Comparison of ENCODE assay signal across 16 mouse cellular contexts in the genomic region with DNA sequence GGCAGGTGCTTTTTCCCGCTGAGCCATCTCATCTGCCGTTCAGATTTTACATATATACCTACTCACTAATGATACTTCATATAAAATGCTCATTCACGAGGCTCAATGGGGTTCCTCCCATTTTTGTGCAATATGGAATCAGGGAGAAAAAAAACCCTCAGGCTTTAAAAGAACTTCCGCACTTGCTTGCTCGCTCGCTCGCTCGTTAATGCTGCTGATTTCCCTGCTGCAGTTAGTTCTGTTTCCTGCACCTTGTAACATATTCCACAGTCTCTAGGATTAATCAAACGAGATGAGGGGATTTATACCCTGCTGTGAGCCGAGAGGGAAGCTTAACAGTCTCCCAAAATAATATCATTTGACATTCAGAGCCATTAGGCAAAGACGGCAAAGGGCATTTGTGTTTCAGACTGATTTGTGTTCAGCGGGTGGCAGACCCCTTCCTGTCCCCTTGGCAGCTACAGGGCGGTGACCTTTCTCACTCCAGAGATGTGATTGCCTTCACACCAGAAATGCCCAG.
A peak's percentile ranks its signal among the peaks of the same experiment; 100 is the strongest.
DNase-seq lines count a peak whose midpoint lies in the region; ATAC-seq and TF ChIP-seq lines count a peak whose summit lies in the region.
"Had no signal": no experiment of that assay in that cellular context is flagged by ENCODE, and none has a peak within 500 bp of the region (broad histone marks: within the 10 kb centered on the region; RNA-seq: fewer than 3 reads in every experiment).

No protein-coding gene starts in this region.

- no peak for TF ChIP-seq CTCF in brain, embryonic 14.5 days (IDR thresholded peaks at IDR 0.05; ENCODE audit: borderline replicate concordance, extremely low read depth, insufficient read depth, insufficient read length)
- no peak for TF ChIP-seq CTCF in forebrain, postnatal 0 days (IDR thresholded peaks at IDR 0.05; ENCODE audit: low read depth)
- TF ChIP-seq CTCF in gastrocnemius, adult 2 months (IDR thresholded peaks at IDR 0.05) = no peak
- no peak for TF ChIP-seq CTCF in lung, postnatal 0 days (IDR thresholded peaks at IDR 0.05)

- peak overlapping the region; percentile 57 for H3K27ac ChIP-seq in forebrain, postnatal 0 days (ENCODE audit: low read depth, low read length)
- H3K27ac ChIP-seq in midbrain, embryonic 11.5 days (ENCODE audit: low read depth, low read length) = no peak overlapping the region
- H3K27ac ChIP-seq in gastrocnemius, adult 2 months = no peak overlapping the region
- H3K27ac ChIP-seq in lung, postnatal 0 days (ENCODE audit: low read length) = no peak overlapping the region
- H3K27ac ChIP-seq: intestine, embryonic 15.5 days had no signal

- H3K9me3 ChIP-seq in forebrain, postnatal 0 days (ENCODE audit: low read length) = no peaks in the 10 kb centered on the region
- no peaks in the 10 kb centered on the region for H3K9me3 ChIP-seq in midbrain, embryonic 11.5 days (ENCODE audit: control insufficient read depth, low read length)
- no peaks in the 10 kb centered on the region for H3K9me3 ChIP-seq in lung, postnatal 0 days (ENCODE audit: low read length)
- H3K9me3 ChIP-seq: heart, embryonic 12.5 days; intestine, embryonic 15.5 days had no signal

- H3K9ac ChIP-seq in forebrain, postnatal 0 days = peak overlapping the region; percentile 10; the same call in 1 of the 2 replicates
- no peak overlapping the region; the same call in 1 of the 2 replicates for H3K9ac ChIP-seq in midbrain, embryonic 11.5 days (ENCODE audit: low read length)
- H3K9ac ChIP-seq in lung, postnatal 0 days (replicated peaks; ENCODE audit: low read depth) = no peak overlapping the region
- H3K9ac ChIP-seq: heart, embryonic 12.5 days; intestine, embryonic 15.5 days had no signal

- no peak for TF ChIP-seq POLR2A in brain, embryonic 14.5 days (IDR thresholded peaks at IDR 0.05; ENCODE audit: borderline replicate concordance, extremely low read depth, insufficient read depth, insufficient read length, poor library complexity, severe bottlenecking)

- TF ChIP-seq EP300 in lung, postnatal 0 days (IDR thresholded peaks at IDR 0.05) = no peak

- DNase-seq in embryo, embryonic 11 days = peak; percentile 37
- DNase-seq in embryo, embryonic 9.5 days (ENCODE audit: extremely low spot score) = no peak
- DNase-seq in brain, embryonic 14.5 days (ENCODE audit: low read depth) = peak; percentile 70
- peak; percentile 59 for DNase-seq in forebrain, postnatal 0 days
- DNase-seq in midbrain, embryonic 11.5 days (ENCODE audit: low spot score, missing footprints) = no peak
- DNase-seq in thymus, adult 18-20 months = no peak
- DNase-seq in gastrocnemius, adult 2 months = no peak
- DNase-seq in lung, postnatal 0 days (ENCODE audit: low spot score) = no peak
- DNase-seq: cerebellum, adult 9-10 months; layer of hippocampus, adult 9-11 months; lung, postnatal 14 days; right cerebral cortex, postnatal 14 days; thymus, postnatal 4 days had no signal

- ATAC-seq in forebrain, postnatal 0 days = no peak
- ATAC-seq in midbrain, embryonic 11.5 days (ENCODE audit: low FRiP score) = no peak
- ATAC-seq in lung, postnatal 0 days = no peak
- ATAC-seq: intestine, embryonic 15.5 days had no signal

- H3K4me1 ChIP-seq in forebrain, postnatal 0 days (ENCODE audit: insufficient read depth) = peaks cover 12% of the 10 kb centered on the region
- peaks cover 3% of the 10 kb centered on the region; the same call in 1 of the 2 replicates for H3K4me1 ChIP-seq in midbrain, embryonic 11.5 days (ENCODE audit: control insufficient read depth, insufficient read depth, low read length)
- no peaks in the 10 kb centered on the region for H3K4me1 ChIP-seq in lung, postnatal 0 days (ENCODE audit: insufficient read depth, low read depth, low read length)
- H3K4me1 ChIP-seq: intestine, embryonic 15.5 days had no signal

- H3K4me3 ChIP-seq in forebrain, postnatal 0 days (ENCODE audit: low read depth, low read length) = no peak overlapping the region
- H3K4me3 ChIP-seq in midbrain, embryonic 11.5 days (ENCODE audit: low read depth, low read length) = no peak overlapping the region
- H3K4me3 ChIP-seq in gastrocnemius, adult 2 months = no peak overlapping the region
- no peak overlapping the region for H3K4me3 ChIP-seq in lung, postnatal 0 days (ENCODE audit: low read depth, low read length)
- H3K4me3 ChIP-seq: heart, embryonic 12.5 days; intestine, embryonic 15.5 days had no signal

- H3K27me3 ChIP-seq in forebrain, postnatal 0 days (ENCODE audit: insufficient read depth, low read length) = no peaks in the 10 kb centered on the region
- H3K27me3 ChIP-seq in midbrain, embryonic 11.5 days (ENCODE audit: control insufficient read depth, insufficient read depth, low read length) = no peaks in the 10 kb centered on the region
- no peaks in the 10 kb centered on the region for H3K27me3 ChIP-seq in lung, postnatal 0 days (replicated peaks; ENCODE audit: insufficient read depth, low read length)
- H3K27me3 ChIP-seq: heart, embryonic 12.5 days; intestine, embryonic 15.5 days had no signal

- H3K36me3 ChIP-seq in forebrain, postnatal 0 days (ENCODE audit: insufficient read depth) = no peaks in the 10 kb centered on the region
- no peaks in the 10 kb centered on the region for H3K36me3 ChIP-seq in midbrain, embryonic 11.5 days (ENCODE audit: control insufficient read depth, insufficient read depth, low read length)
- H3K36me3 ChIP-seq in lung, postnatal 0 days (ENCODE audit: insufficient read depth, low read length) = no peaks in the 10 kb centered on the region
- H3K36me3 ChIP-seq: G1E; heart, embryonic 12.5 days; intestine, embryonic 15.5 days had no signal

- WGBS in forebrain, postnatal 0 days = 10% methylated on average over 13 of the region's 13 CpGs
- 31% methylated on average over 13 of the region's 13 CpGs for WGBS in midbrain, embryonic 11.5 days
- 61% methylated on average over 13 of the region's 13 CpGs for WGBS in lung, postnatal 0 days

- peak overlapping the region; percentile 15; the same call in 1 of the 2 replicates for H3K4me2 ChIP-seq in forebrain, postnatal 0 days (ENCODE audit: low read depth)
- H3K4me2 ChIP-seq in midbrain, embryonic 11.5 days = peak overlapping the region; percentile 24
- no peak overlapping the region for H3K4me2 ChIP-seq in lung, postnatal 0 days (replicated peaks; ENCODE audit: low read depth, low read length)
- H3K4me2 ChIP-seq: heart, embryonic 12.5 days; intestine, embryonic 15.5 days had no signal

- intact Hi-C loops in gastrocnemius, adult 2 months (cut with DNase I) = no loop called here

Comparison
In these comparisons a context has a peak if more than half of its experiments do, and no peak if none do; other contexts are left out.
1. DNase-seq: peak in embryo, embryonic 11 days (single experiment), brain, embryonic 14.5 days (single experiment) and forebrain, postnatal 0 days (single experiment); none in embryo, embryonic 9.5 days (single experiment), midbrain, embryonic 11.5 days (single experiment), thymus, adult 18-20 months (0 of 2), gastrocnemius, adult 2 months (single experiment) and lung, postnatal 0 days (single experiment).